Mouse (Mus musculus) urinary bladder, postnatal 4 days (tissue): Measurements from ENCODE around the gene Stambpl1.

Experiments used
- DNase-seq, 2 experiments: peaks; one replicate each; pipeline ENCODE4 v3.0.0; 2021 to 2022; ENCODE audit warnings: low spot score in 2 of 2

Stambpl1 gene

DNA sequence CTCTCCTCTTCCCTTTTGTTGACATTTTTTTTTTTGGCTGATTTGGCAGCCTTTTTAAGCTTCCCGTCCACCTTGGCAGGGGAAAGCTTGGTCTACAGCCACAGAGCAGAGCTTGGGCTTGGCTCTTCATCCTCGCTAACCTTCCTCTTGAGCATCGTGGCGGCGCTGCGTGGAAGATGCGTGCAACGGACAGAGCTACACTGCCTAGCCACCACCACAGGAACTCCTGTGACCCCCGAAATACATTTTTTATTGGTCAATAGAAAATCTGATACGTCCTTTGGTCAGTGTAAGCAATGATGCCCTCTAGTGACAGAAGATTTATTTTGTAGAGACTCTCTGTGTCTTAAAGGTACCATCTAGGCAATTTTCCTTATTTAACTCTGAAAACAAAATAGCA, 92.4 kb downstream of the Stambpl1 start:
- no peak for DNase-seq

GRCm38 (mm10) chr19:34284826-34285225, 92.8 kb downstream of the Stambpl1 start:
- DNase-seq = no peak

GRCm38 (mm10) chr19:34287221-34287620, 95.2 kb downstream of the Stambpl1 start:
- no peak for DNase-seq

DNA sequence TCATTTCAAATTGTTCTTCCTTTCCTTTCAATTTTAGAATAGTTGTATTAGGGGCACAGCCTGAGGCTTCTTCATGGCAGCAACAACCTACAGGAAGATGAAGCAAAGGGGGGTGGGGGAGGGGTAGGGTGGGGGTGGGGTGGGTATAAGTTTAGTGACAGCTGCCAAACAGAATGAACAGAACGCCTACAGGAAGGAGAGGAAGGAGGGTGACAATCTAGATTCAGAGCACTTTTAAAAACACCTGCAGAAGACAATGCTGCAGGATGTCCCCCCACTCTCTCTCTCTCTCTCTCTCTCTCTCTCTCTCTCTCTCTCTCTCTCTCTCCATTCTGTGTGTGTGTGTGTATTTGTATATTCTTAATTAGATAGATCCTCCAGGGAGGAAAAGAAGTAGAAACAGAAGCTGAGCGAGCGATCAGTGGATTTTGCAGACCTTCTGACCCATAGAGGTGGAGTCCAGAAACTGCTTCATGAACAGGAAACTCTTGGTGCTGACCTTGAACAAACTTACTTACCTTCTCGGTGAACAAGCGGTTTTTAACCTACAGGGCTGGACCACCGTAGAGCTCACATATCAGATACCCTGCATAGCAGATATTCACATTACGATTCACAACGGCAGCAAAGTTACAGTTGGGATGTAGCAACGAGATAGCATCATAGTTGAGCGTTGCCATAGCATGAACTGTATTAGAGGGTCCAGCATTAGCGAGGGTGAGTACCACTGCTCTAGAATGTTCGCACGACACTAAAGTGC, 95.8 kb downstream of the Stambpl1 start:
- no peak for DNase-seq

- DNase-seq = no peak
Observed at GRCm38 (mm10) chr19:34288696-34289095, 96.7 kb downstream of the Stambpl1 start.
